Mouse (Mus musculus) frontal cortex, postnatal 36 days (tissue): ENCODE measurements around the gene Abhd17c.
"Not testable (repeated sequence)": the region's sequence is repeated elsewhere in the genome, so short reads cannot be mapped to it uniquely, and the experiment has no call there.

Experiments
- DNase-seq, 2 experiments: peaks; one replicate each; pipeline ENCODE4 v3.0.0; 2022; ENCODE audit warnings: low spot score in 2 of 2

Abhd17c gene

DNA sequence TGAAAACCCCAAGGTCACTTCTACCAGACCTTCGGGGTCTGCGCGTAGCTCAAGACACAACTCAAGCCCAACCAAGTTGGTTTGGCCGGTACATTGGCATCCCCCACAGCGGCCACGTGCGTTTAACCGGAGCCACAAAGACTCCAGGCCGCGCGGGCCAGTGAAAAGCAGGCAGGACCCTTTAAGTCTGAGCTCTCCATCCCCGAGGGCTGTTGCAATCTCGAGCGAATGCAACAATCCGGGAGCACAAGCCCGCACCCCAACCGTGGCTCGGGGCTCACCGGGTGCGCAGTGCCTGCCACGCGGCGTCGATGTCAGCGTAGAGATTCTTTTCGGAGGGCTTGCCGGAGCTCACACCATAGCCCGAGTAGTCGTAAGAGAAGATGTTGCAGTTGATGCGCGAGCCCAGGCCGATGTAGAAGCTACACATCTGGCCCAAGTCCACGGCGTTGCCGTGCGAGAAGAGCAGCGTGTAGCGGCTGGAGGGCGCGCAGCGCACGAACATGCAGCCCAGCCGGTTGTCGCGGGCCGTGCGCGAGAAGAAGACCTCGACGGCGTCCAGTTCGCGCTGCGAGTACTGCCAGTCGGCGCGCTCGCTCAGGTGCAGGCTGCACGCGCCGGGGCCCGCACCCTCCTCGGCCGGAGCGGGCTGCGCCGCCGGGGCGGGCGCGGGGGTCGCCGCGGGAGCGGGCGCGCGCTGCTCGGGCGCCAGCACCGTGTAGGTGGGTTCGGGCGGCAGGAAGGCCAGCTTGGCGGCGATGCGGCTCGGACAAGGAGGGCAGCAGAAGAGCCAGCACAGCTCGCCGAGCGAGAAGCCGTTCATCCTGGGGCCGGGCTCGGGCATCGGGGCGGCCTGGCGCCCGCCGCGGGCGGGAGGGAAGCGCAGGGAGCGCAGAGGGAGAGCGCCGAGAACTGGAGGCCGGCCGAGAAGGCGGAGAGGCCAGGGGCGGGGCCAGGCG lies at the start of gene Abhd17c:
TSS of gene Abhd17c (minus strand) at position 893 of the 959 bp plus-strand sequence.
- DNase-seq: peak; percentile 51 to 58

DNA sequence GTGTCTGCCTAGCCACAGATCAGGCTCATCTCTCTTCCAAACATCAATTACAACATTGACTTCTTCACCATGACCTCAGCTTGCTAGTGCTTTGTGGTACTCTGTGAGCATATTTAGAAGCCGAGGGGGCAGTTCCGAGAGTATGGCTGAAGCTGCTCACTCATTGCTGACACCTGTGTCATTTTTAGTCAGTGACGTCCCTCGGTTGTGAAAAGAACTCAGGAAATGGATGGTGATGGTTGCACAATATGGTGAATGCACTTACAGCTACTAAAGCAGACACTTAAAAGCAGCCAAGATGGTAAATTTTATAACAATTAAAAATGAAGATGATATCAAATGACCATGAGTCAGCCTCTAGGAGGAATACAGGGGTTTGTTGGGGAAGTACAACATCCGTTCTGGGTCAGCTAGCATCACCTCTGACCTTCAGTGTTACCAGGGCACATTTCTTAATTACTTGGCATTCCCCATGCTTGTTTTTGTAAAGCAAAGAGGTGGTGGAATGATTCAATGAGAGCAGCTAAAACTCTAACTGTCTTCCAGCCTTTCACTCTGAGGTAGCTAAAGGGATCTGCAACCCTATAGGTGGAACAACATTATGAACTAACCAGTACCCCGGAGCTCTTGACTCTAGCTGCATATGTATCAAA lies 45.6 kb upstream of the Abhd17c start:
- no peak for DNase-seq

DNA sequence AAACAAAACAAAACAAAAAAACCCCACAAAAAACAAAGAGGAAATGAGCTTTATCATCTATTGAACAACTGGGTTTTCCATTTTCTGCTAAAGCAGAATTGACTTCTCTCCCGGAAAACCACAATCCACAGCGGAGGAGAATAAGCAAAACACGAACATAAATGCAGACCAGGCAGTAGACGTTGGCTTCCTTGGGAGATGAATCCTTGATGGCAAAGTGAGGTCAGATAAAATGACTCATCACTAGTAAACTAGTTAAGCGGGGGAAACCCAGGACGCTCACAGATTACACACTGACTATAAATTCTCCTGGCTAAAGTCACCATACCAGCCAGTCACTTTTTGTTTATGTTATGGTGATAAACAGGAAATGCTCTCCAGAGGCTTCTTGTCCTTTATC lies 44.5 kb upstream of the Abhd17c start:
- DNase-seq: no peak

DNA sequence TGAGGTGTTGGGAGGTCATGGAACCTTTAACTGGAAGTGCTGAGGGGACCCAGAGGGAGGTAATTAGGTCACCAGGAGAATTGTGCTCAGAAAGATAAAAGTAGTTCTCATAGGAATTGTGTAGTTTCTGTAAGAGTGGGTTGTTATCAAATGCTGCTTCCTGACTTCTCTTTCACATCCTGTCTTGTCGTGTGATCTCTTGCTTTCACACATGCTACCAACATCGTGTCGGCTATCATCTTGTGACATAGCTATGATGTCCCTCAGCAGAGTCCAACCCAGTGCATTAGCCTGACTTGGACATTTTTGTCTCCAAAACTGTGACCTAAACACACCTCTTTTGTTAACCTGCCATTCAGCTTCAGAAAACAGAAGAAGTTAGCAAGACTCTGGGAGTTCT lies 40.6 kb upstream of the Abhd17c start:
- no peak for DNase-seq

DNA sequence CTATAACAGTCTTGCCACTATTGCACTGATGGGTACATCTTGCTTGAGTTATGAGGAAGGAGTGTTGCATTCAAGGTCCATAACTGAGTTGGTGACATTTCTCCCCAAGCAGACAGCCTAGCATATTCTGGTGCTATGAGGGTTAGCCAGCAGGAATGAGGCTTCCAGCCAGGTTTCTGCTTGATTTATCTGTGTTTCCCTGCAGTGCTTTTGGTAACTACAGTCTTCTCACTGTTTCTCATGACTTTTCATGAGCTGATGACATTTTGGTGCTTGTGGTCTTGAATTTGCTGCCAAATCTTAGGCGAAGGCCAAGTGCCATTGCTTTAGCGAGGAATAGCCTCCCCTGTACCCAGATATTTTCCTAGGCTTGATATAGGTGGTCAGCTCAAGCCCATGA lies 39.8 kb upstream of the Abhd17c start:
- DNase-seq: no peak

DNA sequence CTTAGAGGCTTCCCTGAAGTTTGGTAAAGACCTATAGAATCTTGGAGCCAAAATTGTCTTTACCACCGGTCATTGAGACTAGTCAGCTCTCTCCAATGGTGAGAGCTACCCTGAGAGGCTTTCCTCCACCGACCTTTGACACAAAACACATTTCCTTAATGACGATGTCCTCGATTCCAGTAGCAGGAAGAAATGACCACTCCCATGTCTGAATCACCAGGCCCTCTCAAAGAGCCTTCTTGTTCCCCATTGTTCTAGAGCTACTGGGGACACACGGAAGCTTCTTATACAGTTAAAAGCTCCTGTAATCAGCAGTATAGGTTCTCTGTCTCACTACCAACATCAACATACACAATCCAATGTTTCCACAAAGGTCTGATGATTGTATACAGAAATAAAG lies 36.5 kb upstream of the Abhd17c start:
- no peak for DNase-seq

DNA sequence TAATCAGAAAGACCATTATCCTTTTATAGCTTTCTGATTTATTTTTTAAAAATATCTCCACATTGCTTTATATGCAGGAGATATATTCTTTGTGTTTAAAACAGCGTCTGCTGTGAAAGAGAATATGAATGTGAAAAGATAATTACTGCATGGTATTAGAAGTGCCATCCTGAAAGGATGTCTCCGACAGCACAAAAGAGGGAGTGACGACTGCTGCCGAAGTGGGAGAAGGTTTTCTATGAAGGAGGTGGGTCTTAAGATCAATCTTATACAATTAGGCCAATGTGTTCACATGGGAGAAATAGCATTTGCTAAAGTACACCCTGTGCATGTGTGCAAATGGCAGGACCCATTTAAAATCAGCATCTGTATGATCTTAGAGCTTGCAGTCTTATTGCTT lies 33.5 kb upstream of the Abhd17c start:
- DNase-seq: no peak

DNA sequence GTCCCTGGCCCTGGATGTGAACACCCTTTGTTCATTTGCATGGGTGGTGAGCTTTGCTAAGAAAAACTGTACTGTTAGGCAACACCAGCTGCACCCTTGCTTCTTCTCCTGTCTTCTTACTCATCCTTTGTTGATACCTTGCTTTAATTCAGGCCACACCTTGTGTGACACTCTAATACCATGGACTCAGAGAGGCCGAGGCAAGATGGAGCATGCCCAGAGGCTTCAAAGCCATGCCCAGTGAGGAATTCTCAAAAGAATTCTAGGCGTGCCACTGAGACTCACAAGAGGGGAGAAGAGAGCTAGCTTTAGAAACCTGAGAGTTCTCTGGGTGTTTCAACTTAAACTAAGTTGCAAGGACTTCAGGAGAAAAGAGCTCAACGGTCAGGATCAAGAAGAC lies 33.0 kb upstream of the Abhd17c start:
- no peak for DNase-seq

DNA sequence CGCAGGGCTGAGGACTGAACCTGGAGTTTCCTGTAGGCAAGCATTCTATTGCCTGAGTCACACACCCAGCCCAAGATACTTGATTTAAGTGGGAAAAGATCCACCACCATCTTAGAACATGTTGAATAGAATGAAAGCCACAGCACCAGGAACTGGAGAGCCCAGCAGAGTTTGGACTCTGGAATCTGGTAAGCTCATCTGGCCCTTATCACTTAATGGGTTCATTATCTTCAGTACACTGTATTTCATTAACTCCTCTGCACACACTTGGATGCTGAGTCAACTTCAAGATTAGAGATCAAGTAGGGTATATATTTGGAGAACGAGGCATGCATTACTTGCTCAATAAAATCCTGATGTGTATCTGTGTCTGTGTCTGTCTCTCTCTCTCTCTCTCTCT lies 27.1 kb upstream of the Abhd17c start:
- not testable (repeated sequence) for DNase-seq

DNA sequence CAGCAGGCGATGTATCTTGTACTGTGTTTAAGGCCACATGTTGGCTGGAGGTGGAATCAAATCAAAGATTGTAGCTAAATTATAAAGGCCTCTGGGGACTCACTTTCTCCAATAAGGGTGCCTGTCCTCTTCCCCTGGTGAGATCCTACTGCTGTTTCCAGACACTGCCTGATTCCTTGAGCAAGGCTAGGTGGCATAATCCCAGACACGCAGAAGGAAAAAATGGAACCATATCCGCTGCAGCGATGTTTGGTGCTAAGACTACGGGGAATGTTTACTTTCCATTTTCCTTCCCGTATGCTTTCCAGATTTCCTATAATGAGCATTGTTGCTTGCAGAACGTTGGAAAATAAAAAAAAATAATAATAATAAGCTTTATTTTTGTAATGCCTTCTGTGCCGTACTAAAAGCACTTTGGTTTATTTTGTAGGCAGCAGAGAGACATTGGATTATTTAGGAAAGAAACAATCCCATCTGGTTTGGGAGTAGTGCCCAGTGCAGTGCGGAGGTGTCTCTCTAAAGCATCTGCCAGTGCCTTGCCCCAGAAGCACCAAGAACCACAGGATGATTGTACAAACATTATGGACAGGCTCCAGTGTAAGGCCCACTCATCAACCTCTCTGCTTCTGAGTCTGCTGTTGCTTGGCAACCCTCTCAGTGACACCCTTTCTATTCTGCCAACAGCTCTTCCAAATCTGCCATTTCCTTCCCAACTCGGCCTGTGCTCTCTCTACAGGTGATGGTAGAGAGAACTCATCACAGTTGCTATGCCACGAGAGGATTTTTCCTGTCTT lies 23.2 kb upstream of the Abhd17c start:
- peak; percentile 61 to 78 for DNase-seq

DNA sequence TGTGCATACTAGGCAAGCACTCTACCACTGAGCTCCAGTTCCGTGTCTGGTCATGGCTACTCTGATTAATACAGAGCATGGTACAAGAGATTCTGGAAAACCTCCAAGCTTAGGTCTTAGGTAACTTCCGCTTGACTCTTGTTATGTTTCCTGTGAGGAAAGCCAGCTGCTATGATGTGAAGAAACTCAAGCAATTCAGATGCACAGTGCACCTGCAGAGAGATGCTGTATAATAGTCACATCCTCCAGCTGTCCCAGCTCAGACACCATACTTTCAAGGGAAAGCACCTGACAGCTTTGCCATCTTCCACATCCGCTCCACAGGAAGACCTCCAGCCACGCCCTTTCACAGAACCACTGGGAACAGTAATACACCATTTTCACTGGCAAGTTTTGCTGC lies 21.7 kb upstream of the Abhd17c start:
- DNase-seq: no peak

DNA sequence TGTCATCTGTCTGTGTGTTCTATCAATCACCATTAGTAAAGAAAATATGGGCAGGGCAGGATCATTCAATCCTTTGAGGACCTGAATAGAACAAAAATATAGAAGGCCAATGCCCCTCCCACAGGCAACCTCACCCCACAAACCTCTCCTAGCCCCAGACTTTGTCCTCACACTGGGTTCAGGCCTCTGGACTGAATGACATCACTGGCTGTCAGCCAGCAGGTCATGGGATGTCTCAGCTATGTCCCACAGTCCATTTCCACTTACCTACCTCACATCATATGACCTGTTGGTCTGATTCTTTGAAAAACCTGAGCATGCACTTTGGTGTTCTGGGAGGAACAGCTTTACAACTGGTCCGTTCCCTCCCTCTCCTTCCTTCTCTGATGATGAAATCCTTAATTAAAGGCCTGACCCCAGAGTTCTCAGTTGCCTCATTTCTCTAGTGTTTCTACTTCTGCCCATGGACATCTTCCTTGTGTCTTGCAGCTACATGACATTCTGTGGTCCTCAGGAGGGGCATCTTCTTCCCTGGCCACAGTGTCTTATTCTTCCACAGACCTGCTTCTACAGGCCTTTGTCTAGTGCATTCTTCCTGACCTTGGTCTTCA lies 19.6 kb upstream of the Abhd17c start:
- DNase-seq: no peak

DNA sequence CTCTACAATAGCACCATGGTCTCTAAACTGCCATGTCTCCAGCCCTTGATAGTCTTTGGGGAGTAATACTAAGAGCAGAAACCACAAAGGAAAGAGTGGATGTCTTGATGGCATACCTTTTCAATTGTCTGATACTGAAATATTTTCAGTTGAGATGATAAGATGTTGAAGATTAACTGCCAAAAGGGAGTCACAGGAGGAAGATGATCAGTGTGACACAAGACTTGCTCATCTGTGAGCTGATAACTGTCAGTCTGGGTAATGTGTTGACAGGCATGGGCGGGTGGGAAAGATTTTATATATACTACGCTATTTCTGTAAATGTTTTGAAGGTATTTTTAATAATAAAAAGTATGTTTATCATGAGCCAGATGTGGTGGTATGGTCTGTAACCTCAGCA lies 16.7 kb upstream of the Abhd17c start:
- no peak for DNase-seq

DNA sequence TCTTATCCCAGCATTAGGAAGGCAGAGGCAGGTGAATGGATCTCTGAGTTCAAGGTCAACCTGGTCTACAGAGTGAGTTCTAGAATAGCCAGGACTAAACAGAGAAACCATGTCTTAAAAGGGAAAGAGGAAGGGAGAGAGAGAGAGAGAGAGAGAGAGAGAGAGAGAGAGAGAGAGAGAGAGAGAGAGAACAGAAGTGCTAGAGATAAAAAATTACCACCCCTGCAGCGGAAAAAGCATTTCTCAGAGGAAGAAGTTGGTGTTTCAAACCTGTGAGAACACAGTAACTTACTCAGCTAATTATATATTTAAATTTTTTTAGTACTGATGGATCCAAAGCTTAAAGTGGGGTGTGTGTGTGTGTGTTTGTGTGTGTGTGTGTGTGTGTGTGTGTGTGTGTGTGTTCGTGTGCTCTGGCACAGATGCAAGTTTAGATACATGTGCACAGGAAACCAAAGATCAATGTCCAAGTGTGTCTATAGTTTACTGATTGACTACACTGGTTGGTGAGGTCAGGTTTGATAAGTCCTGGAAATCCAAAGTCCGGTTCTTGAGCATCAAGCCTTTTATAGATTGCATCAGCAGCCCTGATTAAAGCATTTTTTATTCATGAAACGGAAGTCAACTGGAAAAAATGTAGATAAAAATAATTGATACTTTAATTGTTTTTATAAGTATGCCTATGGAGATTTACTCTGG lies 15.2 kb upstream of the Abhd17c start:
- DNase-seq: no peak

DNA sequence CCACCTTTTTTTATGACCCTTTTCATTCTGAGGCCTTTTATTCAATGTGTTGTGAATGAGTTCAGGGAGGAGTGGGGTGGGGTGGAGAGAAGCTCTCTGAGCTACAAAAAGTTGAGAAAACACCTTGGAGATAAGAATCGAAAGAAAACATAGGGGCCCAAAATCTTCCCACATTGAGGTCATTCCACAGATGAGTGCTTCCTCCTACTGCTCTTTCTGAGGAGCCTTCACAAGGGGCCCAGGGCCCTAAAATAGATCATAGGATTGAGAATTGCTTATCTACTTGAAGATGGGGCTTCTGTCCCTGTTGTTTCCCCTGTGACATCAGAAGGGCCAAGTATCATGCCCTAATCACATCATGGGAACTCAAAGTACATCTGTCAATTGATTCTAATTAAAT lies 14.3 kb upstream of the Abhd17c start:
- no peak for DNase-seq

DNA sequence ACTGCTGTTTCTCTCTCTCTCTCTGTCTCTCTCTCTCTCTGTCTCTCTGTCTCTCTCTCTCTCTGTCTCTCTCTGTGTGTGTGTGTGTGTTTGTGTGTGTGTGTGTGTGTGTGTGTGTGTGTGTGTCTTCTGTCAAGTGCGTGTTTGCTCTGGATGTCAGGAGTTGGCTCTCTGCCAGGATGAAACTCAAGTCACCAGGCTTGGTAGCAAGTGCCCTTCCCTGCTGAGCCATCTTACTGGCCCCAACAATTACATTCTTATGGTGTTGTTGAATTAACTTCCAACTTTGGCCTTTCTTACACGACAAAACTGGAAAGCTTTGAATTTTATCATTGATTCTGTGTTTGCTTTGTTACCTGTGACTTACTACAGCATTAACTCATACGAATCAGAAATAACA lies 13.6 kb upstream of the Abhd17c start:
- no peak for DNase-seq

DNA sequence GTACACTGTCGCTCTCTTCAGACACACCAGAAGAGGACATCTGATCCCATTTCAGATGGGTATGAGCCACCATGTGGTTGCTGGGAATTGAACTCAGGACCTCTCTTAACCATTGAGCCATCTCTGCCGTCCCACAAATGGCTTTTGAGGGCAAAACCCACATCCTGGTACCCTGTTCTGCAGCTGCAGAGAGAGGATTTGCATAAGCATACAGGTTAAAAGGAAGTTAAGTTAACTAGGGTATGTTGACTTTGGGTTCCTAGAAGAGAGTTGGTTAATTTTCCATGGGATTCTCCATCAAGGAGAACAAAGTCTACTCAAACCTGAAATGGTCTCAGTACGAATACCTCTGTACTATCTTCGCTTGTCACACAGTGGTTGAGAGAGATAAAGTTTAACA lies 13.2 kb upstream of the Abhd17c start:
- no peak for DNase-seq

DNA sequence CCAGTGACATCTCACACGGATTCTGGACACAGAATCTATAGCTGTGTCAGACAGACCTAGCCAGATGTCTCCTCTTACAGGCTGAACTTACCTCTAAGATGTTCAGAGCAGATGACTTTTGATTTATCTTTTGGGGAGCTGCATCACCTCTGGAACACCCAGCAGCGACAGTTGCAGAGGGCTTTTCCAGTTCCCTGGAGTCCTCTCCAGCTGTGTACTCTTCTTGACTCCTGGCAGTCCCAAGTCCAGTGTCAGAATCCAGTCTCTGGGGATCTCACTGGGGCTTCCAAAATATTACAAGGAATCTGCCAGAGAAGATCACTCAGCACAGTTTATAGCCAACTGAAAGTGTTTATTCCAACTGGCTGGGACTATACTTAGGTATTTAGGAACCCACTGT lies 12.7 kb upstream of the Abhd17c start:
- DNase-seq: no peak

DNA sequence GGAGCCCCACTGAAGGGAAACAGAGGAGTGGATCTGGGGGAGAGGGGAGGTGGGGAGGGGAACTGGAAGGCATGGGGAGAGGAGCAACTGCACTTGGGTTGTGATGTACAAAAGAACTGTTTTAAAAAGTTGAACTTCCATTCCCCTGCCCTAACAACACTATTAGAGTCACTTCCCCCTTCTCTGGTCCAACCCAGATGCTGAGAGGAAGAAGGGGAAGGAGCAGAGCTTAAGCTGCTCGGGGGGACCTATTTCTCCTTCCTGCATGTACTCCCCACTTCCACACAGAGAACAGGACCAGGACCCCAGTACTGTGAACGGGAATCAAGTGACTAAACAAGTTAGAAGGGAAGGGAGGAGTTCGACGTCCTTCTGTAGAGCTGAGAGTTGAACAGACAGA lies 11.9 kb upstream of the Abhd17c start:
- no peak for DNase-seq

DNA sequence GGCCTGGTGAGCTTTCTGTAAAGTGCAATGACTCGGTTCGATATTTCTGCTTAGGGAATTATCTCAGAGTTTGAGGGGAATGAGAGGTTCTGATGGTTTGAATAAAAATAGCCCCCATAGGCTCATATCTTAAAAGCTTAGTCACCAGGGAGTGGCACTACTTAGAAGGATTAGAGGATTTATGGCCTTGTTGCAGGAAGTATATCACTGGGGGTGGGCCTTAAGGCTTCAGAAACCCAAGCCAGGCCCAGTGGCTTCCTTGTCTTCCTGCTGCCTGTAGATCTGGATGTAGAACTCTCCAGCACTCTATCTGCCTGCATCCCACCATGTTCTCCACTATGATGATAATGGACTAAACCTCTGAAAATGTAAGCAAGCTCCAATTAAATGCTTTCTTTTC lies 7.7 kb upstream of the Abhd17c start:
- DNase-seq: no peak

DNA sequence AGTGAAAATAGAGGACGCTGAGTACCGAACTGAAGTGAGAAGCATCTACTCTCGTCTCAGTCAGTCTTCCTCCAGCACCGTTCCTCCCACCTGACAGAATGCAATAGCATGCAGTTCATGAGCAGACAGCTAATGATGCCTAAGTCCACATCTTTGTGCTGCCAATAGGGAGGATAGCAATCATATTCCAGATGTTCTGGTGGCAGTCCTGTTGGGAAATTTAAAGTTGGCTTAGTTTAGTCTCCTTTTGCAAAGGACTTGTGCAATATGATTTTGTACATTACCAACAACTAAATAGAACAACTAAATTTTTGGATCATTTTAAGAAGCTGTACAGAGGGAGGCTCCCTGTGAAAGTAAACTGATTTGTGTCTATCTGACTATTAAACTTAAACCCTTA lies 2.1 kb upstream of the Abhd17c start:
- DNase-seq: no peak
